Mouse (Mus musculus) embryonic facial prominence, embryonic 15.5 days (tissue): ENCODE measurements around the gene Dst. TPM values are rescaled to one million over a fixed set of nuclear protein-coding genes. Genes with fewer than 3 reads are reported as not detected.
A peak's percentile ranks its signal among the peaks of the same experiment; 100 is the strongest.

Experiments
- ATAC-seq: fragments of 200-750 bp; cut with Nextera tagmentation; 2 replicates; pipeline ENCODE4 v1.8.0; 2017; ENCODE audit warnings: low read depth, moderate TSS enrichment; ENCODE audit not compliant: insufficient number of reproducible peaks, low FRiP score, low TSS enrichment
- H3K27ac ChIP-seq: fragments of 300-500 bp; sonication (generic); replicated peaks from 2 replicates; pipeline ENCODE4 v1.5.1; 2015; ENCODE audit warnings: mild to moderate bottlenecking, inconsistent platforms
- H3K27me3 ChIP-seq: fragments of 300-500 bp; sonication (generic); 2 replicates; pipeline ENCODE4 v1.6.1; 2015; ENCODE audit warnings: inconsistent platforms
- H3K36me3 ChIP-seq: fragments of 300-500 bp; sonication (generic); 2 replicates; pipeline ENCODE4 v1.6.1; 2015; ENCODE audit warnings: mild to moderate bottlenecking, inconsistent platforms
- H3K4me1 ChIP-seq: fragments of 300-500 bp; sonication (generic); 2 replicates; pipeline ENCODE4 v1.6.1; 2015; ENCODE audit warnings: inconsistent platforms
- H3K4me2 ChIP-seq: fragments of 300-500 bp; sonication (generic); replicated peaks from 2 replicates; pipeline ENCODE4 v1.6.1; 2015; ENCODE audit warnings: mild to moderate bottlenecking, inconsistent platforms
- H3K4me3 ChIP-seq: fragments of 300-500 bp; sonication (generic); replicated peaks from 2 replicates; pipeline ENCODE4 v1.5.1; 2015; ENCODE audit warnings: mild to moderate bottlenecking, inconsistent platforms
- H3K9ac ChIP-seq: fragments of 300-500 bp; sonication (generic); 2 replicates; pipeline ENCODE4 v1.6.1; 2015; ENCODE audit warnings: inconsistent platforms
- H3K9me3 ChIP-seq: fragments of 300-500 bp; sonication (generic); replicated peaks from 2 replicates; pipeline ENCODE4 v1.6.1; 2016; ENCODE audit warnings: inconsistent platforms
- WGBS: fragments of 180-500 bp; shearing (Covaris S2); methylation state at CpG from one replicate; pipeline ENCODE4 v1.1.7; 2015; 5-methylcytosine and 5-hydroxymethylcytosine counted together
- polyA plus RNA-seq: library from polyadenylated mRNA; unstranded; fragments of >200 nt; fragmentation: Nextera tagmentation; extraction: Ambion mirVana; gene quantifications from 2 replicates; pipeline ENCODE4 v1.2.1, GENCODE M21; 2015

Gene Dst
- polyA plus RNA-seq, 1 experiment from 2014 or later = 22.8 TPM

DNA sequence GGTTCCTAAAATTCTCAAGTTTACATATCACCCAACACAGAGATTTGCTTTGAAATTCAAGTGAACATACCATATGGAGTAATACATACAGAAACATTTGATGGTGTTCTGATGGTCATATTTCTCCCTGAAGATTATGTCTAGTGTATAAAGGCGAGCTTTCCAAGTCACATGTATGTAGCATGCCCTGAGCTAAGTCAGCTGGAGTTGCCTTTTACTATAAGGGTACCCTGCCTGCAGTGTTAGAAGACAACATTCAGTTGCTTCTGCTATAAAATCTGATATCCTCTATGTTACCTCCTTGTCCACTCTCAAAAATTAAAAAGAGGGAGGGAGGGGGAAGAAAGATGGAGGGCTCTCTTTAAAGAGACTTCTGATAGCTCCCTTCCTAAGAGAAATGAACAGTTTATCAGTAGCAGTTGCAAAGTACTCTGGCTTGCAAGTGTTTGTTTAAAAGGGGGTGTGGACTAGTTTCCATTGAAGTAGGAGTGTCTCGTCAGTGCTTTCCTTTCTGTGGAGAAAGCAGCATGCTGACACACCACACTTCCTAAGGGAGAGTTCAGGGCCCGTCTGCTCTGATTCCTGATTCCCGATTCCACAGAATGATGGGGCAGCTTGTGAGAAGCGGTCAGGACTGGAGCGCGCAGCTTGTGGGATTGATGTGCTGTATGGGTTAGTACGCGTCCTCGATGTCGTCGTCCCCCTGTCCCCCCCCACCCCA is 168.8 kb downstream of the Dst start:
- no peak overlapping the region for H3K9ac ChIP-seq
- peak overlapping the region; percentile 20 for H3K4me2 ChIP-seq
- H3K4me3 ChIP-seq = no peak overlapping the region
- WGBS = 11% methylated on average over 12 of the region's 12 CpGs
- H3K36me3 ChIP-seq = no peaks in the 10 kb centered on the region
- no peaks in the 10 kb centered on the region for H3K27me3 ChIP-seq
- peaks cover 21% of the 10 kb centered on the region; the same call in 1 of the 2 replicates for H3K4me1 ChIP-seq
- H3K27ac ChIP-seq = no peak overlapping the region
- ATAC-seq = peak; percentile 34; the same call in 1 of the 2 replicates
- H3K9me3 ChIP-seq = no peaks in the 10 kb centered on the region

DNA sequence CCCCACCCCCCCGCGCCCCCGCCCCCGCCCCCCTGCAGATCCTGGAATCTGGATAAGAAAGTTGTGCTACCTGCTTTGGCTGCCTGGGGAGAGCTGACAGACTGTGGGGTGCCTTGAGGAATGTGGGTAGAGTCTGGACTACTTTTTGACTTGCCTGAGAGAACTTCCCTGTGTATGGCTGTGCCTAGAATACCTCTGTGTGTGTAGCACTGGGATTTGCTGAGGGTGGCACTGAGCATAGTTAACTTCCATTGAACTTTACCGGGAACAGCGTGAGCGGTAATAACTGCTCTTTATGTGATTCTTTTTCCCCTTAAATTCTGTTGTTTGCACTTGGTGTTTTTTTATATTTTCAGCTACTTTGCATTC is 169.4 kb downstream of the Dst start:
- H3K9me3 ChIP-seq = no peaks in the 10 kb centered on the region
- H3K9ac ChIP-seq = no peak overlapping the region
- peak overlapping the region; percentile 20 for H3K4me2 ChIP-seq
- no peak overlapping the region for H3K4me3 ChIP-seq
- peaks cover 21% of the 10 kb centered on the region; the same call in 1 of the 2 replicates for H3K4me1 ChIP-seq
- 0 out of 2 replicates have a peak, but pooled peaks have one; percentile 24 for ATAC-seq
- H3K27ac ChIP-seq = no peak overlapping the region
- WGBS = 21% methylated on average over 7 of the region's 7 CpGs
- no peaks in the 10 kb centered on the region for H3K27me3 ChIP-seq
- no peaks in the 10 kb centered on the region for H3K36me3 ChIP-seq

DNA sequence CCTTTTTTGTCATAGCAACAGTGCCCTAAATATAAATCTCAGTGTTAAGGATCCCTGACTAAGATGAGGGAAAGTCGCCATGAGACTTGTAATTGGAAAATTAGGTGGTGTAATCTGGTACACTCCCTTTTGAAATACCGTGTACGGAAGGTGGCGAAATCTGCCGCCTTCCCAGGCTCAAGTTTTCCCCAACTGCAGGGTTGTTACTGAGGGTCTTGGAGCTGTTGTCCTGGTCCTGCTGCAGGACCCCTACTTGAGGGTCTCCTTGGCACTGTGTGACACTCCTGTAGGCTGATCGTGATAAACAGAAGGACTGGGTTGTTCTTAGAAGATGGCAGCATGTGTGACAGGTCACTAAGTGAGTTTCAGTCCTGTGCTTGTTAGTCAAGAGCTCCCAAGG is 169.9 kb downstream of the Dst start:
- Histone ChIP-seq H3K9me3 (no peaks in the 10 kb centered on the region), H3K4me1 (peaks cover 21% of the 10 kb centered on the region; the same call in 1 of the 2 replicates), H3K36me3 (no peaks in the 10 kb centered on the region), H3K4me2 (no peak overlapping the region), H3K4me3 (no peak overlapping the region), H3K9ac (no peak overlapping the region), H3K27ac (no peak overlapping the region), H3K27me3 (no peaks in the 10 kb centered on the region)
- 62% methylated on average over 6 of the region's 6 CpGs for WGBS
- no peak for ATAC-seq

DNA sequence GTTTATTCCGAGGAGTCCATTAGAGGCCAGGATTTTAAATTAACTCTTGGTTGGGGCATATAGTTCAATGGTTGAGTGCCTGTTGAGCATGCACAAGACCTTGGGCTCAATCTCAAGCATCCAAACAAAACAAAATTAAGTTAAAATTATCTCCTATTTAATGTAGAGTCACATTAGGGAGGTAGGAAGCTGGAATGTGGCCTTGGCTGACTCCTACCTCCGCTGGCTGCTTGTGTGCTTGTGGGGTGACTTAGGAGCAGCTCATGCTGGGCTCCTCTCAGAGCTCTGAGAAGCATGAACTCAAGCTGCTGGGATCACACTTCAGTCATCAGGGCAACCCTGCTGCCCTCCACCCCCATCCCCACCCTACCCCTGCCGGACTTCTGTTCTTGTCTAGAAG is 181.0 kb downstream of the Dst start:
- no peak overlapping the region for H3K9ac ChIP-seq
- H3K36me3 ChIP-seq = peaks cover 6% of the 10 kb centered on the region
- no peaks in the 10 kb centered on the region for H3K27me3 ChIP-seq
- ATAC-seq = no peak
- no peaks in the 10 kb centered on the region for H3K9me3 ChIP-seq
- H3K4me1 ChIP-seq = no peaks in the 10 kb centered on the region; the same call in 1 of the 2 replicates
- no peak overlapping the region for H3K4me3 ChIP-seq
- no peak overlapping the region for H3K27ac ChIP-seq
- WGBS = 88% methylated on average over 3 of the region's 3 CpGs
- no peak overlapping the region for H3K4me2 ChIP-seq

DNA sequence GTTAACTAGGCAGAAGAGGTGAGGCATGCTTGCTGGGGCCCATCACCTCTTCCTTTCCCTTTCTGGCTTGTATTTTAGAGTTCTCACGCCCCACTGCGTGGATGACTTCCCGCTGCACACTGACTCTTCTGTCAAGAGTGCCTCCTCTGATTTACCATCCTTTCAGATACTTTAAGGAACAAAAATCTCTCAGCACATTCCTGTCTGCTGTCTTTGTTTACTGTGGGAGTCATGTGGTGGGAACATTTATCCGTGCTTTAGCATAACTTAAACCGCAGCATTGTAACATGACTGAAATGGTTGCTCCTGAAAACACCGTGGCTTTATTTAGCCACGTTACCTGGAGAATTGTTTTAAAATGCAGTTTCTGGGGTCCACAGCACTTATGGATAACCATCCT is 182.7 kb downstream of the Dst start:
- Histone ChIP-seq H3K27ac (no peak overlapping the region), H3K4me3 (no peak overlapping the region), H3K9ac (no peak overlapping the region), H3K4me1 (no peaks in the 10 kb centered on the region; the same call in 1 of the 2 replicates), H3K4me2 (no peak overlapping the region), H3K36me3 (peaks cover 6% of the 10 kb centered on the region), H3K9me3 (no peaks in the 10 kb centered on the region), H3K27me3 (no peaks in the 10 kb centered on the region)
- ATAC-seq = no peak
- 70% methylated on average over 7 of the region's 7 CpGs for WGBS

DNA sequence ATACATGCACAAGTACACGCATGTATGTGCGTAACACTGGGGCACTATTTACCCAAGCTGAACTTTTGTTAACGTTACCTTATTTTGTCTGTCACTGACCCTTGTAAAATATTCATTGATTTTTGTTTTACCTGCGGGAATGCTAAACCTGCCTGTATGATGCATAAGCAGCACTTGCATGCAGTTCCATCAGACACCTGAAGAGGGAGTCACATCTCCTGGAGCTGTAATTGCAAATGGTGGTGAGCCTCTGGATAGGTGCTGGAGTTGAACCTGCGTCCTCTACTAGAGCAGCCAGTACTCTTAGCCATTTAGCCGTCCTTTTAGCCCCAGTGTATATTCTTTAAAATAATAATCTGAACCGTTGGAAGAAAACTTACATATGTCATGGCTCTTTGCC is 185.6 kb downstream of the Dst start:
- ATAC-seq = no peak
- Histone ChIP-seq H3K9ac (no peak overlapping the region), H3K36me3 (no peaks in the 10 kb centered on the region), H3K4me1 (no peaks in the 10 kb centered on the region; the same call in 1 of the 2 replicates), H3K27me3 (no peaks in the 10 kb centered on the region), H3K4me3 (no peak overlapping the region), H3K27ac (no peak overlapping the region), H3K9me3 (no peaks in the 10 kb centered on the region), H3K4me2 (no peak overlapping the region)
- WGBS = 88% methylated on average over 7 of the region's 7 CpGs

DNA sequence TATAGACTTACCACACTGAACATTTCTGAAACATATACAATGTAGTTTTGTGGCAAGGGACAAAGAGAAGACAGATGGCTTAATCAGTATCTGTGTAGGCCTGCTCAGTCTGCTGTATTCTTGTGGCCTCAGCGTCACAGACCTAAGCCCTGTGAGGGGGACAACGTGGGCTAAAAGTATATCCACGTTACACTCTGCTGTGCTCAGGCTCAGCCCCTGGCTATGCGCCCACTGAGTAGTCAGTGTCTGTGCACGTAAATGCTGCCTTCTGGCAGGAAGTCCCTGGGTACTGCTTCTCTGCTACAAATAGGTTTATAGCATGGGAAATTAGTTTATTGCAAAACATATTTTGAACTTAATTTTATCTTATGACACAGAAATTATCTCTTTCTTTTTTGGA is 186.3 kb downstream of the Dst start:
- ATAC-seq = no peak
- Histone ChIP-seq H3K4me2 (no peak overlapping the region), H3K4me3 (no peak overlapping the region), H3K9ac (no peak overlapping the region), H3K27me3 (no peaks in the 10 kb centered on the region), H3K9me3 (no peaks in the 10 kb centered on the region), H3K36me3 (no peaks in the 10 kb centered on the region), H3K27ac (no peak overlapping the region), H3K4me1 (no peaks in the 10 kb centered on the region; the same call in 1 of the 2 replicates)
- WGBS = 39% methylated on average over 5 of the region's 5 CpGs

DNA sequence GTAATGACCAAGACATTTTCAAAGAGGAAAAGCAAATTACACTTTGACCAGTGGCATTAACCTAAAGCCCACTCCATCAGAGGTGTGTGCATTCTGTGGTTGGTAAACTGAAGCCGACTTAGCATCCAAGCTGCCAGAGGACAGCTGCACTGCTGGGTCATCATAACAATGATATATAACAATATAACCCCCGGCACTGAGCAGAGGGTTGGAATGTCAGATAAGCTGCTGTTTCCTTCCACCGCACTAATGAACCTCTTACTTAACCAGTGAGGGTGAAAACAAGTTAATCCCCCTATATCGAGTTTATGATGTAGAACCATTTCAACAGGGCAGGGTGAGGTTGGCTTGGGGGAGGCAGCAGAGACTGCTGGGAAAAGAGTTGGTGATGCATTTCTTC is 187.1 kb downstream of the Dst start:
- Histone ChIP-seq H3K9ac (no peak overlapping the region), H3K4me1 (no peaks in the 10 kb centered on the region; the same call in 1 of the 2 replicates), H3K36me3 (no peaks in the 10 kb centered on the region), H3K9me3 (no peaks in the 10 kb centered on the region), H3K4me3 (no peak overlapping the region), H3K4me2 (no peak overlapping the region), H3K27ac (no peak overlapping the region), H3K27me3 (no peaks in the 10 kb centered on the region)
- WGBS = 52% methylated on average over 4 of the region's 4 CpGs
- no peak for ATAC-seq

DNA sequence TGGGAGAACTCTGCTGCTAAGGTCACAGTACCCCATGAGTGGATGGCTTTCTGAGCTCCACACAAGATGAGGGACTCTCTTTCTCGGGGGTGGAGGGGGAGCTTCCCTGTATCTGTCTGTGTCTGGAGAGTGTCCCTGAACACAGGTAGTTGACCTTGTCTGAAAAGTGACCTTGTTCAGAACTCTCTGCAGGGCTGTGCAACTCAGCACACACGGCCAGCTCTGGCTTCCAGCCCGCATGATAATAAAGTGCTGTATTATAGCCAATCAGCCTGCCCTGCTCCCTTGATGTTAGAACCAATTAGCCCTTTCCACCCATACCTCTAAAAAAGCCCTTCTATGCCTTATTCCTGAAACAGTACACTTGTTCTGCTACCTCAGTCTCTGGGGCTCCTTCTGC is 188.9 kb downstream of the Dst start:
- Histone ChIP-seq H3K36me3 (no peaks in the 10 kb centered on the region), H3K4me1 (no peaks in the 10 kb centered on the region; the same call in 1 of the 2 replicates), H3K27ac (no peak overlapping the region), H3K9ac (no peak overlapping the region), H3K4me3 (no peak overlapping the region), H3K27me3 (no peaks in the 10 kb centered on the region), H3K9me3 (no peaks in the 10 kb centered on the region), H3K4me2 (no peak overlapping the region)
- 64% methylated on average over 3 of the region's 3 CpGs for WGBS
- ATAC-seq = no peak

DNA sequence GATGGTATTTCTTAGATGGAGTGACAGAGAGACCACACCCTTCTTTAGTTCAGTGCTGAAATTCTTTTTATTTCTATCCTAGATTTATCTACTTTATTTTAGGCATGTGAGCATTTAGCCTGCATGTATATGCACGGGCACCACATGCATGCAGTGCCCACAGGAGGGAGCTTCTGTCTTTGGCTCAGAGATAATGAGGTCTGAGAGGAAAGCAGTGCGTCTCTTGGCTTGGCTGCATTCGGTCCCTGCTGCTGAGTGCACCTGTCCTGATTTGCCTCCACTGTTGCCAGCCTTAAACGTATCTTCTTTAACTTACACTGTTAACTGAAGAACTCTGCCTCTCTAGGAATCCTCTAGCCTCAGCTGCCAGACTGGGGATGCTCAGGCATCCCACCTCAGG is 189.6 kb downstream of the Dst start:
- WGBS = 61% methylated on average over 4 of the region's 4 CpGs
- Histone ChIP-seq H3K27me3 (no peaks in the 10 kb centered on the region), H3K9ac (no peak overlapping the region)

DNA sequence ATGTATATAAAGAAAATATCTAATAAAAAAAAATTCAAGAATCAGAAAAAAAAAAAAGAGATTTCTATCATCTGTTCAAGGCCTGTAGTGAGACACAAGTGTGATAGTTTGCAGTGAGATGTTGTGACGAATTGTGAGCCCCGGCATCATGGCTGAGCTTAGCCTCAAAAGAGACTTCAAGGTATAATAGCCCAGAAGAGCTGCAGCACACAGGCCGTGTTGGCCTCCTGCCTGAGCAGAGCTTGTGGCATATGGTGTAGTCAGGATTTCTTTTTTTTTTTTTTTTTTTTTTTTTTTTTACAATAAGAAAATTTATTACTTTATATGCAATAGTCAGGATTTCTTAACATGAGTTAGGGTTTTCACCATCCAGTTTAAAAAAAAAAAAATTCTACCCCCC is 191.4 kb downstream of the Dst start:
- no peaks in the 10 kb centered on the region for H3K9me3 ChIP-seq
- H3K36me3 ChIP-seq = no peaks in the 10 kb centered on the region
- whole genome bisulfite sequencing = 52% methylated on average over 3 of the region's 3 CpGs
- H3K27me3 ChIP-seq = no peaks in the 10 kb centered on the region
- H3K27ac ChIP-seq = no peak overlapping the region
- H3K4me3 ChIP-seq = no peak overlapping the region
- ATAC-seq = no peak
- no peak overlapping the region for H3K4me2 ChIP-seq
- H3K4me1 ChIP-seq = no peaks in the 10 kb centered on the region
- no peak overlapping the region for H3K9ac ChIP-seq

More for the DNA sequence above, 189.6 kb downstream of the Dst start:
- Histone ChIP-seq H3K4me2 (no peak overlapping the region), H3K27ac (no peak overlapping the region), H3K36me3 (no peaks in the 10 kb centered on the region), H3K4me3 (no peak overlapping the region), H3K9me3 (no peaks in the 10 kb centered on the region), H3K4me1 (no peaks in the 10 kb centered on the region; the same call in 1 of the 2 replicates)
- no peak for ATAC-seq

DNA sequence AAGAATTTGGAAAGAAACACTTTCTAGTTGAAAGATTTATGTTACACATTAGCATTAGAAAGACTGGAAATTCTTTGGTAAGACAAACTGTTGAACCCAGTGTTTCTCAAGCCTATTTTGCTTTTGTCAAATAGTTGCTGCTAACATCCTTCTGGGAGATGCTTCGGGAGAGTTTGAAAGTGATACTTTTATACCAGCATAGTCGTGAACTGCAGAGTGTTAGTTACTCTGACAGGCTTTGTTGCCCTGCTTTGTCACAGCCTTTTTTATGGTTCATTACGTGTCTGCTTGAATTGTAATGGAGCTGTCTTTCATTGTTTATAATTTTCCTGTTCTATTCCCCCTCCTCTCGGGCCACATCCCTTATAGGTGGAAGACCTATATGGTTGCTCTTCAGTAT is 192.4 kb downstream of the Dst start:
- Histone ChIP-seq H3K36me3 (no peaks in the 10 kb centered on the region), H3K4me1 (no peaks in the 10 kb centered on the region), H3K27me3 (no peaks in the 10 kb centered on the region), H3K4me2 (no peak overlapping the region), H3K4me3 (no peak overlapping the region), H3K9me3 (no peaks in the 10 kb centered on the region), H3K27ac (no peak overlapping the region), H3K9ac (no peak overlapping the region)
- no peak for ATAC-seq
- WGBS = 49% methylated on average over 4 of the region's 4 CpGs
